Mouse (Mus musculus) cerebellum, adult 8-10 months (tissue): Measurements from ENCODE around the gene Mindy4.

Experiments used
- DNase-seq: peaks from one replicate; pipeline ENCODE4 v3.0.0; 2022

The Mindy4 gene

DNA sequence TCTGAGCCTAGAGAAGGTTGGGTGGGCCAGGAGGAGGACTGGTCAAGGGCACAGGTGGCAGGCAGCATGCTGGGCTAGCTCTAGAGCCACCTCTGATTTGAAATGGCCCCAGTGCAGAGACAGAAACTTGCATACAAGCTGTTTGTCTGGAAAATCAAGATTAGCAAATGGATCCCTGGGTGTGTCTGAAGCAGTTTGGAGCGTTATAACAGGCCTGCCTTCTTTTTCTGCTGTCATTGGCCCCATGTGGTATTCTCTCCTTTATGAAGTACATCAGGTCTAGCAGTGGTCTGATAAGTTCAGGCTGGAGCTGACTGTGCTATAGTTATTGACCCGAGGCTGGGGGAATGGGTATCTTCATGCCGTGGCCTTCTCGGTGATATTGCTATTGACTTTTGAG is 110.7 kb downstream of the Mindy4 start:
- DNase-seq = peak; percentile 13

DNA sequence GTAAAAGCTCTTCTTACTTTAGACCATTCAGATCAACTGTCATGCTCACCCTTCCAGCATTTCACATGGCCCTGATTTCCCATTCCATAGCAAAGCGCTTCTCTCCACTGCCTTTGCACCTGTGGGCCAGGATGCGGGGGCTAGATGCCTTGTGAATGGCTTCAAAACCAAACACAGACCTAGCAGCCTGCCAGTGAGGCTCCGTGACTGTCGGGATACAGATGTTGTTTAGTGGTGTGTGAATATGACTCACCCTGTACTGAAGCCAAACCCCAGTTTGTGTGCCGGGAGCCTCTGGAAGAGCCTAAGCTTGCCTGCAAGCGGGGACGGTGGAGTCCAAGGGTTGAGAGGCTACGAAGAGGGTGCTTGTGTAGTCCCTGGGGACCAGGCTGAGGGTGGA is 111.4 kb downstream of the Mindy4 start:
- DNase-seq = no peak

- no peak for DNase-seq
Observed at GRCm38 (mm10) chr6:55318597-55318996, 115.4 kb downstream of the Mindy4 start.

- no peak for DNase-seq
Observed at GRCm38 (mm10) chr6:55319585-55320551, 116.7 kb downstream of the Mindy4 start.

GRCm38 (mm10) chr6:55320894-55321293 is 117.7 kb downstream of the Mindy4 start:
- no peak for DNase-seq

GRCm38 (mm10) chr6:55321518-55321917 is 118.3 kb downstream of the Mindy4 start:
- DNase-seq = no peak

DNA sequence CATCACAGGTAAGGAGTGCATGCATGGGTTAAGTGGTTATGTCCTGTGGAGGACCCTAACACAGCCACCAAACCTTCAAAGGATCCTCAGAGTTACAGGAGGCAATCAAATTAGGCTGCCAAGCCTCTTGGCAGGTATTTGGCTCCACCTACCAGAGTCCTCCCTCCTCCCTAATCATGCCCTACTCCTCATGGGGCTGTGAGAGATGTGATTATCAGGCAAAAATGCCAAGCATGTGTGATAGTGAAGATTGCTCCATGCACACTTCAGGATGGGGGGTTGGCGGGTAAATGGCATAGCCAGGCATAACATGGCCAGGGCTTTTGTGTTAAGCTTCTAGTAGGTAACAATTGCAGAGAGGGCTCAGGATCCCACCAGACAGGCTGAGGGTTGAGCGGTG is 119.8 kb downstream of the Mindy4 start:
- no peak for DNase-seq

DNA sequence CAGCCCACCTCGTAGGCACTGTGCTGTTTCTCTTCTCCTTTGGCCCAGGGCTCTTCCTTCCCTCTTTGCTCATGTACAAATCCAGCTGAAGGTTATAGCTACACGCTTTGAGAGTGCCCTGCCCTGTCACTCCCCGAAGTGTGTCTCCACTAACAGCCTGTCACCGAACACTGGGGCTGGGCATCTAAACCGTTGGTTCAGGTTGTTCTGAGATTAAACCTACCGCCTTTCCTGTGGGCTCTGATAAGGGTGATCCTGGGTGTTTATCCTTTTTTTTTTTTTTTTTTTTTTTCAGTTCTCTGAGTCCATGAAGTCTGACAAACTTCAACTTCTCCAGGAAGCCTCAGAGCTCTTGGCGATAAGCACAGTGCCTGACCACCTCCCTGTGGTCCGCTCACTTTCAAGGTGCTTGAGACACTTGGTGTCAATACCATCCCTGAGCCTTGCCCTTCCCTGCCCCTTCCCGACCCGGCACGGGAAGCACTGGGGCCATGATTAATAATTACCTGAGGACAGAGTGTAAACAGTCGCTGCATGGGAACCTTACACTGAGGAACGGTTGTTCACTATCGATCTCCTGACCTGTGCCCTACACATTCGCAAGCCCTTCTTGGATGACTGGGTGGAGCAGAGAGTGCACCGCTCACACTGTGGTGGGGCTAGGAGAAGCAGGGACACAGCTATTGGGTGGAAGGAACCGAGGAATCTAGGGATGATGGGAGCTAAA is 120.9 kb downstream of the Mindy4 start:
- DNase-seq = no peak

DNA sequence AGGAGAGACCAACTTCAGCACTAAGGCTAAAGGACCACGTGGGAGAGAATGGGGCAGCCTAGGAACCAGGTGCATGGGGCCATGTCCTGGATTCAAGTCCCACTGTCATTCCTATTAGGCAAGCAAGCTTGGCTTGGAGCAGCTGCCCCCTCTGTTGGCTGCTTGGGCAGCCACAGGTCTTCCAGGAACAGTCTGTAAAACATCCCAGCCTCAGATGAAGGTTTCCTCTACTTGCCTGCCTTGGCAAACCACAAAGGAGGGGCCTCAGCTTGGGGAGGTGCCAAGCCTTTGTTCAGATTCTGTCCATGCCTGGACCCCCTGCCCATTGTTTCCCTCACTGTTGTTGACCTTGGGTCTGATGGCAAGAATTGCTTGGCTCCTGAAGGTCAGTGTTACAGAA is 121.6 kb downstream of the Mindy4 start:
- DNase-seq = no peak

DNA sequence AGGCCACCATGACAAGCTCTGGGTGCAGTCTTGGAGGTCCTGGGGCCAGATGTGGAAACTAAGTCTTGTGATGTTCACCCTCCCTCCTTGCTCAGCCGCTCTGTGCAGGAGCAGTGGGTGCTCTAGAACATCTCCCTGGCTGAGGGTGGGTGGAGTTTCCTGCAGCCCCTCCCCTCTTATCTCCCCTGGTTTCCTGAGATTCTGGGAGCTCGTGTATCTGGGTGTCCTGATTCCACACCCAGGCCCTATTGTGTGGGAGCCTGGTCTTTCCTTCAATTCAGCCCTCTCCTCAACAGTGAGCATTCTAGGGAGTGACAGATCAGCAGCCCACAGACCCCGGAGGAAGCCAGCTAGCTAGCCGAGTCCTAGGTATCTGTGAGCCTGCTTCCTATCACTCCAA is 123.1 kb downstream of the Mindy4 start:
- DNase-seq = no peak

GRCm38 (mm10) chr6:55327326-55327725 is 124.1 kb downstream of the Mindy4 start:
- no peak for DNase-seq

DNA sequence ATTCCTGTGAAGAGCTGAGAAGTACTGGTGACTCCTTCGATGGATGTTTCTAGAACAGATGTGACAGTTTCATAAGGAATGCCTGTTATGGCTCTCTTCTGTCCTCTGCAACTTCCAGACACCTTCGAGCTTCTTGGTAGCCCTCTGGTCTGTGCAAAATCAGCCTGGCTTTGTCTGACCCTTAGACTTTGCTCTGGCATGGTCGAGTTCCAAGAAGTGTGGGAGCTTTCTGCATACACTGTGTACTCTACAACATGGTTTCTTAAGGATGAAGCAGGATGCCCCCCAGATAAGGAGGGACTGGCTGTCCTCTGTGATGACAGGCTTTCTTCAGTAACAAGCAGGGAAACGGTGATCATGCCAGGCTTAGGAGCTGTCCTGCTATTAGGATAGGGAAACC is 125.0 kb downstream of the Mindy4 start:
- no peak for DNase-seq

GRCm38 (mm10) chr6:55331315-55331714 is 128.1 kb downstream of the Mindy4 start:
- no peak for DNase-seq

DNA sequence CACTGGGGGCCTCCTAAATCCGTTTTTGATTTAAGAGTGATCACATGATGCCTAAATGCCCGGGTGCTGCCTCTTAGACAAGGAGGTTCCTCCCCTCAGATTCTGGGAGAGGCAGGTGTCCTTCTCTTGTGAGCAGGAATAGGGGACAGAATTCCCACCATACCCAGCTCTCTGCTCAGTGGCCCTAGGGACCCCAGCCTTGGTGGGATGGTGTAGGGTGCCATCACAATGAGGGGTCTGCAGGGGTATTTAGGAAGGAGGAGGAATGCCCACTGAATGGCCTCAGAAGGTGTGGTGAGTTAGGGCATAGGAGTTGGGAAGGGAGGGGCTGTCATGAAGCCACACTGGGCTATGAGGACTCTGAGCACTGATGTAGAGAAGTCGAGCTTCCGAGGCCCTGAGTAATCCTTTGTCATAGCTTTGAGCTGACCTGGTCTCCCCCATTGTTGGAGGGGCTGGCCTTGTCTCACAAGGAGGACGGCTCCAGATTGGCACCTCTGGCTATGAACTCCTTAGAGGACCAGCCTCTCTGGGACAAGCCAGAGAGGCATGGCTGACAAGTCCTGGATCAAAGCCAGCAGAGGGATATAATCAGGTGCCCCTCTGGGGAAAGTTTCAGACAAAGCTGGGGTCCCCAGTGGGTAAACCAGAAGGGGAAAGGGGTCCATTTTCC is 129.1 kb downstream of the Mindy4 start:
- no peak for DNase-seq

GRCm38 (mm10) chr6:55332773-55333109 is 129.6 kb downstream of the Mindy4 start:
- no peak for DNase-seq

DNA sequence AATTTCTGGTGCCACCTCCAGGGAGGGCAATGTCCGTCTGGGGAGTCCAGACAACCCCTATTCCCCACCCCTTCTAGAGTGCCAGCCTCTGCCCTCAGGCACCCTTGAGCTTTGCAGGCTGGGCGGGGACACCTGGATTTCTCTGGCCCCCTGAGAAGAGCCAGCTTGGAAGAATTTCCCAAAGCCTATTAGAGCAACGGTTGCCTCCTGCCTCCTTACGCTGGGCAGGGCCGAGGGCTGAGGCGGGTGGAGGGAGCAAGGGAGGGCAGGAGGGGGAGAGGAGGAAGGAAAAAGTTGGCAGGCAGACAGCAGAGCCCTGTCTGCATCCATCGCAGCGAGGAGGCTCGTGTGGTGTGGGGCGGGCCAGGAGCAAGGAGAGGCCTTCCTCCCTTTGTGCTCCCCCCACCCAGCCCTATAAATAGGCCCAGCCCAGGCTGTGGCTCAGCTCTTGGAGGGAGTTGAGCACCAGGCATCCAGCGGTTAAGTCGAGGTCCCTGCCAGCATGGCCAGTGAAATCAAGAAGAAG is 132.9 kb downstream of the Mindy4 start, which contains the start of gene Aqp1:
Aqp1 (plus strand) TSS at position 444 of the 526 bp plus-strand sequence.
- no peak for DNase-seq

- DNase-seq = no peak
Observed at GRCm38 (mm10) chr6:55337242-55337641, 134.1 kb downstream of the Mindy4 start.

- no peak for DNase-seq
Observed at GRCm38 (mm10) chr6:55338077-55338476, 134.9 kb downstream of the Mindy4 start.

DNA sequence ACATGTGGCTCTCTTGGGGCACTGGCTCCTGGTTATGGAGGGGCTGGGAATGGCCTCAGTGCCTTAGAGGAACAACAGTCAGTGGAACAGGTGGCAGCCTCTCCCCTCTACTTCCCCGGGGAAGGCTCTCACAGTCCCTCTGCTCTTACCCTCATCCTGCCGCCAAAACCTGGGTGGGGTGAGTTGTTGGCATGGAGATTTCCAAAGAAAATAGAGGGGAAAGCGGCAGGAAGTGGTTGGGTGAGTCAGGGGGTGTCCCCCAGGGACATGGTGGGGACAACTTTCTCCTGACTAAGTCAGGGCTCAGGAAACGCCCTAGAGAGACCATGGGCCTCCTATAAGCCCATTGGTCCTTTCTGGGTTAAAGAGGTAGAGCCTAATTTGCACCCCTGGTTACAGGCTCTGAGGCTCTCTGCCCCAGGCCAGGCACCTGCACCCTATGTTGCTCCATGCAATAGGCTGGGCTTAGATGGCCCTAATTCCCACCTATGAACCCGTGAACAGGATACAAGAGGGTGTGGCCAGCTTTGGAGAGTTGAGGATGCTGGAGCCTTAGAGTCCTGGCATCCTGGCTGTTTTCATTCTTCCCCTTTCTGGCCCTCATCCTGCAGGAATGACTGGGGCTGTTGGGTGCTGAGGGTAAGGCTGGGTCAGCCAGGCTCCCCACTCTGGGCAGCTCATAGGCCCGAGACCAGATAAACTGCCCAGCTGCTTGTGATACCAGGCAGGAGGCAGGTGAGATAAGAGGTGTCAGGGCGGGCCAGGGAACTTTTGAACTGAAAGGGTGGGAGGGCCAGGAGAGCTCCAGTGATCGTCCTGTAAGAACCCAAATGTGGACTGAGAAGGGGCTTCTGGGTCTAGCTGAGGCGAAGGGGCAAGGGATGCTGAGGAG is 136.0 kb downstream of the Mindy4 start:
- DNase-seq = no peak

DNA sequence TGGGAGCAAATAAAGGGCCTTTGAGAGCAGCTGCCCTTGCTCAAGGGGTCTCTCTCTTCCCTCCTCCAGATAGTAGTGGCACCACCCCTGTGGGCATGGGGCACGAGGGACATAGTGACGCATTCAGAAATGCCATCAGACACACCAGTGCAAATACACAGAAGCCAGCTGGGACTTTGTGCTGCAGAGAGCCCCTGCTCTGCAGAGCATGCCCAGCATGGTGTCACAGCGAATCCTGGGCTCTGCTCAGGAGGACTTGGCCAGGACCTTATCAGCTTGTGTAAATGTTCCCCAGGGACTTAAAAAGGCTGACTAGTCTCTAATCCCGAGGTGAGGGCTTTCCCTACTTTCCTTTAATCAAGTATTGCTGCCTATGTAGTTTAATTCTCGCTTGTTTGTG is 138.5 kb downstream of the Mindy4 start:
- no peak for DNase-seq

DNA sequence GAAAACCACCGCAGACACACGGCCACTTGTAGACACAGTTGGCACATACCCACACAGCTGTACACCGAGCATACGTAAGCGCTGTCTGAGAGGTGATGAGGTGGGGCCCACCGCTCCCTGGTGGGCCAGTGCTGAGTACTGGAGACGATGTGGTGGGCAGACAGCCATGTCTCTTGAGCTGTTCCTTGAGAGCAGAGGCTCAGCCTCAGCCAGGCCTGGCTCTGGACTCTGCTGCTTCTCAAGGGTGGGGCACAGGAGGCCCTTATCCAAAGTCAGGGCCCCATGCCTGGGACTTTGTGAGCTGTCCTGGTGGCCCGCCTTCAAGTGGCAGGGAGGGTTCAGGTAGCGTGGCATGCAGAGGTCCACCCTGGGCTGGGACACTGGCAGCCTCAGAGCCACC is 139.1 kb downstream of the Mindy4 start:
- no peak for DNase-seq

- no peak for DNase-seq
Observed at GRCm38 (mm10) chr6:55343446-55343845, 140.3 kb downstream of the Mindy4 start.
